Mouse (Mus musculus) midbrain, embryonic 11.5 days (tissue): ENCODE measurements at regions not wholly inside any gene's neighbourhood (a gene's known extent, or its start where the extent isn't known, plus 50 kb on each side); places are given as distances from the start of the nearest gene placed in this dataset.

Experiments used
- ATAC-seq: fragments of 200-750 bp; cut with Nextera tagmentation; 2 replicates; pipeline ENCODE4 v1.8.0; 2017; ENCODE audit warnings: moderate TSS enrichment, moderate library complexity; ENCODE audit not compliant: low FRiP score
- DNase-seq: peaks from one replicate; pipeline ENCODE4 v3.0.0; 2015; ENCODE audit warnings: low spot score; ENCODE audit errors: missing footprints
- H3K27ac ChIP-seq: fragments of 300-500 bp; sonication (generic); 2 replicates; pipeline ENCODE4 v1.5.1; 2014; ENCODE audit warnings: low read depth, low read length
- H3K27me3 ChIP-seq: fragments of 300-500 bp; sonication (generic); 2 replicates; pipeline ENCODE4 v1.6.1; 2014; ENCODE audit warnings: mild to moderate bottlenecking, low read length, moderate library complexity, mixed read lengths; ENCODE audit not compliant: control insufficient read depth, insufficient read depth
- H3K36me3 ChIP-seq: fragments of 300-500 bp; sonication (generic); 2 replicates; pipeline ENCODE4 v1.6.1; 2014; ENCODE audit warnings: mild to moderate bottlenecking, low read length, moderate library complexity, mixed read lengths; ENCODE audit not compliant: control insufficient read depth, insufficient read depth
- H3K4me1 ChIP-seq: fragments of 300-500 bp; sonication (generic); 2 replicates; pipeline ENCODE4 v1.6.1; 2014; ENCODE audit warnings: low read length; ENCODE audit not compliant: control insufficient read depth, insufficient read depth
- H3K4me2 ChIP-seq: fragments of 300-500 bp; sonication (generic); 2 replicates; pipeline ENCODE4 v1.6.1; 2014; ENCODE audit warnings: mild to moderate bottlenecking, moderate library complexity
- H3K4me3 ChIP-seq: fragments of 300-500 bp; sonication (generic); 2 replicates; pipeline ENCODE4 v1.5.1; 2014; ENCODE audit warnings: low read depth, low read length
- H3K9ac ChIP-seq: fragments of 300-500 bp; sonication (generic); 2 replicates; pipeline ENCODE4 v1.6.1; 2014; ENCODE audit warnings: low read length
- H3K9me3 ChIP-seq: fragments of 300-500 bp; sonication (generic); 2 replicates; pipeline ENCODE4 v1.6.1; 2016; ENCODE audit warnings: low read length; ENCODE audit not compliant: control insufficient read depth
- whole genome bisulfite sequencing: fragments of 180-500 bp; shearing (Covaris S2); extraction: QIAGEN DNeasy Blood & Tissue Kit; methylation state at CpG from one replicate; pipeline ENCODE4 v1.1.7; 2014; 5-methylcytosine and 5-hydroxymethylcytosine counted together

DNA sequence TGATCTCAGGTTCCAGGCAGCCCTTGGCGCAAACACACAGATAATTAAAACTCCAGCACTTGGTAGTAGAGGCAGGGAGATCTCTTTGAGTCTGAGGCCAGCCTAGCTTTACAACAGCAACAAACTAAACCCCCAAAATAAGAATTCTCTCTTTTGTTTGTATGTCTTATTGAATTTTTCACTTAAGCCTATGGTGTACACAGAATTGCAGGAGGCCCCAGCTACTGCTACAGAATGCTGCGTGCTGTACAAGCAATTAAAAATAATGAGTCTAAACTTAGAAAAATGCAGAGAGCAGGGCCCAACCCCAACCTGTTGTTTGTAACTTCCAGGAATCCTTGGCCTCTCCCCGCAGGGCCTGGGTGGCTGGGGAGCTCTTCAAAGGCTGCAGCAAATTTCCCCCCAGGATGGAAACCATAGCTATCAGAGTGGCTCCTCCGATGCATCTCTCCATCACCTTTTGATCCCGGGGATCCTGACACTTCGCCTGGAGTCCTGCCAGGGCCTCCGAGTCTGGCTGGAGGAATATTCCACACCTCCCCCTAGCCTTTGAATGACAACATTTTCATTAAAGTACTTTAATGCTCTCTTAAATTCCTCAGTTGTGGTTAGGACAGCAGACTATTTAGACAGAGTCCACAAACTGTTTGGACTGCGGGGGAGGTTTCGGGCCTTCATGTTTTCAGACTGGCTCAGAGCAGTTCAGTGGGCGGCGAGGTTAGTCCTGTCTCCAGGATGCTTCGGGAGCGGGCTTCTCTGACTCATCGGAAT, 116.7 kb upstream of the Myocd start:
- no peak overlapping the region for H3K9ac ChIP-seq
- H3K4me1 ChIP-seq: no peaks in the 10 kb centered on the region
- H3K4me2 ChIP-seq: no peak overlapping the region
- DNase-seq: no peak
- H3K27me3 ChIP-seq: no peaks in the 10 kb centered on the region
- WGBS: 69% methylated on average over 14 of the region's 14 CpGs
- no peak for ATAC-seq
- H3K36me3 ChIP-seq: no peaks in the 10 kb centered on the region
- H3K9me3 ChIP-seq: no peaks in the 10 kb centered on the region
- no peak overlapping the region for H3K27ac ChIP-seq
- H3K4me3 ChIP-seq: no peak overlapping the region

DNA sequence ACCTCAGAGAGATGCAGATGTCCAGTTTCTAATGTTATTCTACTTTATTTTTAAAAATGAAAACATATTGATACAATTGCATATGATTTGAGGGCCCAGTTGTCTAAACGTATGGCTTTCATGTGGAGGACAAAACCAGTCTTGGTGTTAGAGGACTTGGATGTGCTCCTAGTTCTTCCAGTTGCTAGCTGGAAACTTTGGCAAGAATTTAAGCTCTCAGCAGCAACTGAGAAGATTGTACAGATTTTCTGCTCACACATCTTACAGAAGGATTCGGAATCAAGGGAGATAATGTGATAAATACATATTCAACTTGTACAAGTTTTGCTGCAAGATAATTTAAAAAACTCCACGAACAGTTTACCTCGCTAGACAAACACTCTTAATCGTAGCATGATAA, 105.6 kb upstream of the Myocd start:
- WGBS: 88% methylated on average over 5 of the region's 5 CpGs

DNA sequence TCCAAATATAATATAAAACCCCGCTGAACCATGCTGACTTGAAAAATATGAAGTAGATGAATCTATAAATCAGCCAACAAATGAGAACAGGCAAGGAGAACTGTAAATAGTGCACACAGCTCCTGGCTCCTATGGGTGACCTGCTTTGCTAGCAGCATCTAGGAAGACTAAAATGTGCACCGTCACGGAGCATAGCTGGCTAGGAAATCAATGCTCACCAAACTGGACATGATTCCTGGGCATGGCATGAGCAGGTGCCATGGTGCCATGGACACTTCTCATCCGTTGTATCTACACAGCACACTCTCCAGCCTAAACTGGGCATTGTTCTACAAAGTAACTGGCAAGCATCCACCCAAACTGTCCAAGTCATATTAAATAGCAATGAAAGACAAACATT, 103.3 kb upstream of the Myocd start:
- no peak overlapping the region for H3K9ac ChIP-seq
- WGBS: 89% methylated on average over 4 of the region's 4 CpGs
- DNase-seq: no peak

More for the DNA sequence above, 105.6 kb upstream of the Myocd start:
- Histone ChIP-seq H3K27ac (no peak overlapping the region), H3K36me3 (no peaks in the 10 kb centered on the region), H3K4me2 (no peak overlapping the region), H3K4me3 (no peak overlapping the region), H3K9ac (no peak overlapping the region), H3K4me1 (no peaks in the 10 kb centered on the region), H3K9me3 (no peaks in the 10 kb centered on the region), H3K27me3 (no peaks in the 10 kb centered on the region)
- ATAC-seq: no peak
- no peak for DNase-seq

DNA sequence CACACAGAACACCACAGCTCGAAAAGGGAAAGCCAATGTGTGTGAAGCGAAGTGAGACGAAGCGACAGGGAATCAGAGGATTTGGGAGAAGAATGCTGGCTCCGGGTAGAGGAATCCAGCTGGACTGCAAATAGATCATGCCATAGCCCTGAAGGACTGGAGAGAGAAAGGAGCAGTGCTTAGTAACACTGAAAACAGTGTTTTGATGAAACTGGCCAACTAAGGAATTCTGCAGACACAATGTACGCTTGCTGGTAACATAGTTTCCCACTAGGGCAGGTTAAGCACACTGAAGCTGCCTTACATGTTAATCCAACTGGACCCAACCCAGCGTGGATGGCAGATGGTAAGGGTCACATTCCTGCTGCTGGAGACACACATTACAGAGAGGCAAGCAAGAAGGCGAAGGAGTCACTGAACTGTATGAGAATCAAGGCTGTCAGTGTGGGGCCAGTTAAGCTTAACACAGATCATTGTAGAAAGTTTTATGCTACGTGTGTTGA, 102.6 kb upstream of the Myocd start:
- WGBS: 68% methylated on average over 9 of the region's 9 CpGs
- Histone ChIP-seq H3K4me3 (no peak overlapping the region), H3K36me3 (no peaks in the 10 kb centered on the region), H3K27me3 (no peaks in the 10 kb centered on the region), H3K27ac (no peak overlapping the region), H3K9me3 (no peaks in the 10 kb centered on the region), H3K9ac (no peak overlapping the region), H3K4me2 (no peak overlapping the region), H3K4me1 (no peaks in the 10 kb centered on the region)
- no peak for ATAC-seq
- peak; percentile 60 for DNase-seq

More for the DNA sequence above, 103.3 kb upstream of the Myocd start:
- no peaks in the 10 kb centered on the region for H3K36me3 ChIP-seq
- no peak overlapping the region for H3K4me2 ChIP-seq
- H3K4me1 ChIP-seq: no peaks in the 10 kb centered on the region
- no peaks in the 10 kb centered on the region for H3K9me3 ChIP-seq
- ATAC-seq: no peak
- no peak overlapping the region for H3K27ac ChIP-seq
- H3K27me3 ChIP-seq: no peaks in the 10 kb centered on the region
- no peak overlapping the region for H3K4me3 ChIP-seq

DNA sequence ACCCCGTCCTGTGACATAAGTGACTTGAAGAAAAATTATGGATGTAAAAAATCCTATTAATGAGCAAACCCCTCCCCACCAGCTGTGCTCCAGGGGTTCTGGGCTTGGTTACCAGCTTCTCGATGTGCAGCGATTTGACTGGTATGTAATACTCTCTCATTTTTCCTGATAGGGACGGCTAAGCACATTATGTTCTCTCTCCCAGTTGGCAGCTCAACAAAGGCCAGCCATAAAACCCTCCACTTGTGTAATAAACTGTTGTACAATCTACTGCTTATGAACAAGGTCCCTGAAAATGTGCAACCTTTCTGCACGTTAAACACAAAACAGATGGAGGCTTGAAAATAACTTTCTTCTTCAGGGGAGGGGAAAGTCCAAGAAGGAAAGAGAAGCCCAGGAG, 98.0 kb upstream of the Myocd start:
- ATAC-seq (no peak), DNase-seq (no peak)
- WGBS: 83% methylated on average over 5 of the region's 5 CpGs
- Histone ChIP-seq H3K27ac (no peak overlapping the region), H3K9me3 (no peaks in the 10 kb centered on the region), H3K4me2 (no peak overlapping the region), H3K4me1 (no peaks in the 10 kb centered on the region; the same call in 1 of the 2 replicates), H3K36me3 (no peaks in the 10 kb centered on the region), H3K27me3 (no peaks in the 10 kb centered on the region), H3K9ac (no peak overlapping the region), H3K4me3 (no peak overlapping the region)

DNA sequence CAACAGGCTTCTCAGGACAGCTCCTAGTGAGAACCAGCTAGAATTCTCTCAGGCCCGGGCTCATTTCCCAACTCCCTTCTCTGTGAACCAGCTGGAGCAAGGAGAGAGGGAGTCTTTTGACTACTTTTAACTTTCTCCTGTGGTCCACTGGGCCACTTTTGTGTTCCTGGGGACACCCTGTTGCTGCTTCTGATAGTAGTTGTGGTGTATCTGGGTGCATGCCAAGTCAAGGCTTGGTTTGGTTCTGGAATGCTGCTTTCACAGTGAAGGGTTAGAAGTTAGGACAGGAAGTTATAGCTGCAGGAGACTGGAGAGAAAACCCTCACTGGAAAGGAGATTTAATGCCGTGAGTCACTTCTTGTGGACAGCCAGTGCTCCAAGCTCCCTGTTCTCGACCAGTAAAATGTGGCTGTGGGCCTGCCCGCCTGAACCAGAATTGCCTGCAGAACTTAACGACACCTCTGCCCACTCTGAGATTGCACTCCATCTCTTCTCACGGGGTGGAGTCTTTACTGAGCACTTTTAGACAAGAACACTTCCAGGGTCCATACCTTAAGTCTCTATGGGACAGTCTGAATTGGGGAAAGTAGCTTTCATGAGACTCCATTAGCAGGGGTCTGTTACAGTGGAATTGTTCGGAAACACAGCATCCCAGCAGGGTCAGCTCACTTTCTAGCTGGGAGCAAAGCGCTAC, 97.0 kb upstream of the Myocd start:
- Histone ChIP-seq H3K27ac (no peak overlapping the region), H3K36me3 (no peaks in the 10 kb centered on the region), H3K9ac (no peak overlapping the region), H3K4me1 (no peaks in the 10 kb centered on the region; the same call in 1 of the 2 replicates), H3K4me3 (no peak overlapping the region), H3K27me3 (no peaks in the 10 kb centered on the region), H3K9me3 (no peaks in the 10 kb centered on the region), H3K4me2 (no peak overlapping the region)
- 75% methylated on average over 8 of the region's 8 CpGs for WGBS
- no peak for ATAC-seq
- DNase-seq: peak; percentile 56

DNA sequence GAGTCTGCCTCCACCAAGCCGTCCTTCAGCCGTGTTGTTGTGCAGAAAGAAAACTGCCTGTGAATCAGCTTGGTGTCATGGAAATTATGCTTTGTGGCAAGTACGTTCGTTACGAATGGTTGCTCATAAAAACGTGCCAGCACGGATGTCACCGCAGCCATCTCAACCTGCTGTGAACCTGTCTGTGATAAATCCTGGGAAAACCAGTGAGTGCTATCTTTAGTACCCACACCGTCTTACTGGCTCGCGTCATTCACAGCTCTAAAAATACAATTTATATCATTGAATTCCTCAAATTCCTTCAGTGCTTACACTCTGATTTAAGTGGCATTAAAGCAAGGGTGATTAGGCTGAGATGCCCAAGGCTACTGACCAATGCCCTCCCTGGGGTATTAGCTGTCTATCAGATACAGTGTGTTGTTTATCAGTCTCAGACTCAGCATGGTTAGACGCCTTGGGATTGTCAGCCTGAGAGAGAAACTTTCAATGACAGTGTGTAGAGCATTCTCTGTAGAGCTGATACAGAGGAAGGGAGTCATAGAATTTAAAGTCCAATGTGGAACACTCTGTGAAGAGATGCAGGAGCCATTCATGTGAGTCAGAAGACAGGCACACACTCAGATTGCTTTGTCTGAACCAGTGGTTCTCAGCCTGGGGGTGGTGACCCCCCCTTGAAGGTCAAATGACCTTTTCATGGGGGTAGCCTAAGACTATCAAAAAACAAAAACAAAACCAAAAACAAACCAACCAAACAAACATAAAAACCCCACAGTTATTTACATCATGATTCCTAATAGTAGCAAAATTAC, 96.2 kb upstream of the Myocd start:
- Histone ChIP-seq H3K4me3 (no peak overlapping the region), H3K36me3 (no peaks in the 10 kb centered on the region), H3K27me3 (no peaks in the 10 kb centered on the region), H3K9me3 (no peaks in the 10 kb centered on the region), H3K9ac (no peak overlapping the region), H3K4me1 (no peaks in the 10 kb centered on the region; the same call in 1 of the 2 replicates), H3K27ac (no peak overlapping the region), H3K4me2 (no peak overlapping the region)
- WGBS: 79% methylated on average over 12 of the region's 12 CpGs
- peak; percentile 81 for DNase-seq
- ATAC-seq: no peak

DNA sequence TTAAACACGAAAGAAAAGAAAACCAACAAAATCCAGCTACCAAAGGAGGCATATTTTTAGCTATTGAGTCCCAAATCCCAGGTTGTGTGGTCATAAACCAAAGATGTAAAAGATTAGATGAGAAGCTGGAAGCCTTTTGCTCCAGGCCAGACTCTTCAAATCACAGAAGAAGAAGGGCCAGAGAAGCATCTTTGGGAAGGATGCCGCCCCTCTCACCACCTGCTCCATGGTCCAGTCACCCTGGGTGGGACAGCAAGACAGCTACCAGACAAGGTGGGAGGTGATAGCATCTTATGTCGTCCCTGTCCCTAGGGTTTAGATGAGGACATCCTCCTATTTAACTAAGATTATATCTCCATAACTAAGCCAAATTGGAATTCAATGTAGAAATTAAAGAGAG, 95.1 kb upstream of the Myocd start:
- WGBS: 72% methylated on average over 3 of the region's 3 CpGs

More for the DNA sequence above, 95.1 kb upstream of the Myocd start:
- Histone ChIP-seq H3K9me3 (no peaks in the 10 kb centered on the region), H3K9ac (no peak overlapping the region), H3K4me2 (no peak overlapping the region), H3K27me3 (no peaks in the 10 kb centered on the region), H3K36me3 (no peaks in the 10 kb centered on the region), H3K4me1 (no peaks in the 10 kb centered on the region; the same call in 1 of the 2 replicates), H3K27ac (no peak overlapping the region), H3K4me3 (no peak overlapping the region)
- no peak for ATAC-seq
- no peak for DNase-seq
